Mouse (Mus musculus) adrenal gland, postnatal 10 days (tissue): ENCODE measurements around the gene Tas2r109. TPM values are rescaled to one million over a fixed set of nuclear protein-coding genes. Genes with fewer than 3 reads are reported as not detected.
"Not testable (repeated sequence)": the region's sequence is repeated elsewhere in the genome, so short reads cannot be mapped to it uniquely, and the experiment has no call there.

Experiments used
- DNase-seq: peaks from one replicate; pipeline ENCODE4 v3.0.0; 2021; ENCODE audit warnings: mixed read lengths
- long read RNA-seq, 2 experiments: library from polyadenylated mRNA; stranded (forward); transcript quantifications; one replicate each; pipeline ENCODE4 v2.0.0; 2021
- total RNA-seq, 2 experiments: library from RNA; stranded (reverse); gene quantifications; 2 replicates each; pipeline ENCODE4 v1.2.3; 2021

Gene Tas2r109
- not detected for total RNA-seq
- long read RNA-seq, experiment 1: 0 reads
- long read RNA-seq, experiment 2: 0 reads

DNA sequence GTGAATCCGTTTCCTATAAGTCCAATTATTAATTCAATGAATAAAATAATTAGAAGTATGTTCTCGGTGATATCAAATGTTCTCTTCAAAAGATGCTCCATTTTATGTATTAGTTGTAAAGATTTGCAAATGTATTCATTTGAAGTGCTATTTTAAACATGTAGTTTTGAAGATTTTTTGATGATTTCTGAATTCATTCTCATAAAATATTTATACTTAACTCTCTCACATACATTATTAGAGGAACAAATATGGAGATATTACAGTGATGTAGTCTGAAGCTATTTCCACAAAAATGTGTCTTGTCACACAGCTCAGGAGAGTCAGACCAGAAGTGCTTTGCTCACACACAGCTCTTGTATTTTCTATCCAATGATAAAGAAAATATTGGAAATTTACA, at the start of gene Tas2r109:
Gene Tas2r109 (minus strand): TSS at position 101 of the 400 bp plus-strand sequence.
- no peak for DNase-seq

DNA sequence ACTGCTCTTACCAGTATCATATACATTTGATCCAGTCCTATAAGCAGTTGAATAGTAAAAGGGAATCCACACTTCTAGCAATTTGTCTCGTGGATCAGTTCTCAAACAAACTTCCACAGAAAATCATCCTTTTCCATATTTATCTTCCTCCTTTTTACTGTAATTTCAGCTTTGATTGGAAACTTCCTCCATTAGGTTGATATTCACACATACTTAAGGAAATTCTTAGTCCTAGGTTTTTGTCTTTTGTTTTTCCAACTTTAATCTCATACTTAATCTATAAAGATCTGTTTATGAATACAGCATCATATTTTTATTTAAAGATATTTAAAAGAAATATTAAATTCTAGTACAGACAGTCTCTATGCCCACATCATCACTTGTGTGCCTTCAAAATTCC, 22.9 kb downstream of the Tas2r109 start, which contains the start of gene Tas2r131:
Gene Tas2r131 (minus strand): TSS at position 101 of the 400 bp plus-strand sequence.
- no peak for DNase-seq

DNA sequence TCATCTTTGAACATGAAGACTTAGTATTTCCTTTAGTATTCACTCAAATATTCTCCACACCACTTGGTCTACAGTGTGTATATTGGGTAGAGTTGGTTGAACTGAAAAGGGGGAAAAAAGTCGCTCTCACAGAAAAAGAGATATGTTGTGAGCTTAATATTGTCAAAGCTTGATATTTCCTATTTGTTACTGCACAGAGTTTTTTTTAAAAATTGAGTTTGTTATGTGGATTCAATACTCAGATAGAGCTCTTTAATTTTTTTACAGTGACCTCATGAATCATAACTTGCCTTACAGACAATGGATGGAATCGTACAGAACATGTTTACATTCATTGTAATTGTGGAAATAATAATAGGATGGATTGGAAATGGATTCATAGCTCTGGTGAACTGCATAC, 30.0 kb downstream of the Tas2r109 start, which contains the start of gene Tas2r129:
Gene Tas2r129 (plus strand): TSS at position 301 of the 400 bp plus-strand sequence.
- DNase-seq: no peak

DNA sequence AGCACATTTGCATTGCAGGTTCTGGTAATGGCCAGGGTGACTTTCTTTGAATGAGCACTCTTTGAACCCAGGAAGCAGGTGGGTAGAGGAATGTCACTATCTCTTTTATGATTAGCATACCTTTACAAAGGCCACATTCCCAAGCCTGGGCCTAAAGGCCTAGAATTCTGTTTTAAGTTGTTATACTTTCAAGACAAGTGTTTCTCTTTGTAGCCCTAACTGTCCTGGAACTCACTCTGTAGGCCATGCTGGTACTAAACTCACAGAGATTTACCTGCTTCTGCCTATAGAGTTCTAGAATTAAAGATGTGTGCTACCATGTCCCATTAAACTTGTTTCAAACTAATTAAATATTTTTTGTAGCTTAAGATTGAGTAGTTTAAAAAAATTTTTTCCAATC, 39.4 kb downstream of the Tas2r109 start:
- not testable (repeated sequence) for DNase-seq

Other genes starting within 250 kb of the Tas2r109 start
- gene Tas2r115, start 242.9 kb downstream of the Tas2r109 start, total RNA-seq: not detected
- gene Tas2r124, start 226.2 kb downstream of the Tas2r109 start, total RNA-seq: not detected
- not detected for gene Tas2r102, start 218.8 kb downstream of the Tas2r109 start, total RNA-seq
- not detected for gene Tas2r136, start 202.8 kb downstream of the Tas2r109 start, total RNA-seq
- gene Tas2r117, start 178.1 kb downstream of the Tas2r109 start, total RNA-seq: not detected
- gene Tas2r123, start 133.8 kb downstream of the Tas2r109 start, total RNA-seq: not detected
- gene Tas2r116, start 125.5 kb downstream of the Tas2r109 start, total RNA-seq: not detected
- gene Tas2r110, start 113.0 kb downstream of the Tas2r109 start, total RNA-seq: not detected
- not detected for gene Tas2r113, start 88.0 kb downstream of the Tas2r109 start, total RNA-seq
- not detected for gene Tas2r125, start 71.3 kb downstream of the Tas2r109 start, total RNA-seq
- gene Tas2r129, start 29.9 kb downstream of the Tas2r109 start, total RNA-seq: not detected
- not detected for gene Tas2r131, start 23.0 kb downstream of the Tas2r109 start, total RNA-seq
- gene Tas2r103, start 56.1 kb upstream of the Tas2r109 start, total RNA-seq: not detected
- not detected for gene Tas2r140, start 74.9 kb upstream of the Tas2r109 start, total RNA-seq
- 10 to 100 TPM; 78.3 to 84.6 TPM for gene Smim10l1, start 123.9 kb upstream of the Tas2r109 start, total RNA-seq